ENCODE assay signal across 21 mouse cellular contexts in the genomic region with DNA sequence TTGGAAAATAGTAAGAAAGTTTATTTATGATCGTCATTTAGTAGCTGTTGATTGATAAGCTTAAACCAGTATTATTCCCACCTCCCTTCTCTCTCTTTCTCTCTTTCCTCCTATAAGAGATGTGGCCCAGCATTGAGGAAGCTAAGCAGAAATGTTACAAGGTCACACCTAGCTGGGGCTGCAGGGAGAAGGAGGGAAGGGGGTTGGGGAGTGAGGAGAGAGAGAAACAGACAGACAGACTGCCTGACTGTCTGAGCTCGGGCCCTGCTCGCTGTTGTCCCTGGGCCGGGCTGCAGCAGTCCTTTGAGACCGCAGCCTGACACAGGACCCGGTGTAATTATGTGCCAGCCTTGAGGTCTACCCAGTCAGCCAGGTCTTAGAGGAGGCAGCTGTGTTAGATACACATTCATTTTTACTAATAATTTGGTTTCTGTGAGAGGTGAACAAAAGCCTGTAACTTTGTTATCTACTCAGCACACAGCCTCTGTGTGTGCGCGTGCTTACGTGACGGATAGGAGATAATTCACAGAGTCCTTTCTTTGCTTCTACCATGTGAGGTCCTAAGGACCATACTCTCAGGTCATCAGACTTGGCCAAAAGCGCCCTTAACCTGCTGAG. TPM values are rescaled to one million over a fixed set of nuclear protein-coding genes. Genes with fewer than 3 reads are reported as not detected.
A peak's percentile ranks its signal among the peaks of the same experiment; 100 is the strongest.
DNase-seq lines count a peak whose midpoint lies in the region; ATAC-seq and TF ChIP-seq lines count a peak whose summit lies in the region.
"Had no signal": no experiment of that assay in that cellular context is flagged by ENCODE, and none has a peak within 500 bp of the region (broad histone marks: within the 10 kb centered on the region; RNA-seq: fewer than 3 reads in every experiment).

No protein-coding gene starts in this region.

- peak; percentile 79 for ATAC-seq in heart, embryonic 11.5 days (replicated peaks; ENCODE audit: insufficient number of reproducible peaks, low FRiP score, low TSS enrichment)
- ATAC-seq in G1E (ENCODE audit: extremely low read depth, insufficient number of reproducible peaks, low FRiP score, poor library complexity, severe bottlenecking), result peak; percentile 67
- peak; percentile 64; the same call in 1 of the 2 replicates for ATAC-seq in common myeloid progenitor, adult 5-6 weeks (replicated peaks; ENCODE audit: low read depth, poor library complexity, severe bottlenecking)
- peak; percentile 78 for ATAC-seq in liver, embryonic 14.5 days (ENCODE audit: insufficient read depth)
- no peak for ATAC-seq in frontal cortex, adult (ENCODE audit: low TSS enrichment)
- ATAC-seq: lung, postnatal 0 days had no signal

- peaks cover 20% of the 10 kb centered on the region for H3K4me1 ChIP-seq in heart, embryonic 11.5 days (ENCODE audit: control insufficient read depth, insufficient read depth, low read length)
- H3K4me1 ChIP-seq in G1E (ENCODE audit: insufficient read depth, low read depth, low read length), result peaks cover 77% of the 10 kb centered on the region
- H3K4me1 ChIP-seq in liver, embryonic 14.5 days (replicated peaks; ENCODE audit: control insufficient read depth in 2 of 2, insufficient read depth in 2 of 2, low read length in 1 of 2), result peaks cover 60 to 65% of the 10 kb centered on the region in 2 experiments
- H3K4me1 ChIP-seq: limb, embryonic 12.5 days; neural tube, embryonic 13.5 days had no signal

- H3K27ac ChIP-seq in heart, embryonic 11.5 days (ENCODE audit: low read depth, low read length), result peak overlapping the region; percentile 77
- H3K27ac ChIP-seq in liver, embryonic 14.5 days, result peak overlapping the region; percentile 94
- H3K27ac ChIP-seq: layer of hippocampus, adult 2 months; left cerebral cortex, adult 2 months; limb, embryonic 12.5 days; midbrain, embryonic 10.5 days; neural tube, embryonic 13.5 days had no signal

- no peaks in the 10 kb centered on the region for H3K27me3 ChIP-seq in heart, embryonic 11.5 days (ENCODE audit: control insufficient read depth, insufficient read depth, low read length)
- H3K27me3 ChIP-seq in G1E (ENCODE audit: insufficient read depth, low read length), result no peaks in the 10 kb centered on the region
- H3K27me3 ChIP-seq in liver, embryonic 14.5 days (ENCODE audit: control insufficient read depth, insufficient read depth, low read length), result no peaks in the 10 kb centered on the region
- H3K27me3 ChIP-seq: limb, embryonic 12.5 days; neural tube, embryonic 13.5 days had no signal

- DNase-seq in heart, adult 18-20 months, result no peak
- peak; percentile 52 for DNase-seq in G1E (ENCODE audit: low spot score)
- peak; percentile 69 to 78 (median 73) for DNase-seq in liver, embryonic 14.5 days (ENCODE audit: low read depth in 3 of 3, low spot score in 3 of 3)
- DNase-seq in cerebellum, postnatal 4 days (ENCODE audit: low spot score in 2 of 2), result no peak
- DNase-seq in lung, postnatal 36 days, result no peak
- DNase-seq: cerebellum, adult 9-11 months had no signal

- H3K4me2 ChIP-seq in heart, embryonic 11.5 days, result no peak overlapping the region; the same call in 1 of the 2 replicates
- H3K4me2 ChIP-seq in liver, embryonic 14.5 days (ENCODE audit: low read depth), result peak overlapping the region; percentile 71
- H3K4me2 ChIP-seq: limb, embryonic 12.5 days; neural tube, embryonic 13.5 days had no signal

- TF ChIP-seq EP300 in liver, embryonic 14.5 days (IDR thresholded peaks at IDR 0.05; ENCODE audit: low read depth), result peak; percentile 94

- 76% methylated on average over 11 of the region's 11 CpGs for WGBS in heart, embryonic 11.5 days (ENCODE audit: insufficient replicate concordance)
- WGBS in liver, embryonic 14.5 days (ENCODE audit: insufficient replicate concordance), result 16% methylated on average over 11 of the region's 11 CpGs

- H3K9me3 ChIP-seq in heart, embryonic 11.5 days (replicated peaks; ENCODE audit: control insufficient read depth, low read length), result no peaks in the 10 kb centered on the region
- H3K9me3 ChIP-seq in G1E (replicated peaks), result no peaks in the 10 kb centered on the region
- no peaks in the 10 kb centered on the region for H3K9me3 ChIP-seq in liver, embryonic 14.5 days (ENCODE audit: control insufficient read depth, low read length)
- H3K9me3 ChIP-seq: limb, embryonic 12.5 days; midbrain, embryonic 10.5 days; neural tube, embryonic 13.5 days had no signal

- no peak overlapping the region for H3K4me3 ChIP-seq in heart, embryonic 11.5 days (ENCODE audit: low read depth, low read length)
- peak overlapping the region; percentile 61; the same call in 1 of the 2 replicates for H3K4me3 ChIP-seq in G1E (ENCODE audit: low read depth, low read length)
- peak overlapping the region in 1 of 2 experiments; percentile 11; a peak in 2 of 4 replicates for H3K4me3 ChIP-seq in liver, embryonic 14.5 days (ENCODE audit: insufficient read depth in 1 of 2, low read depth in 2 of 2, low read length in 2 of 2)
- H3K4me3 ChIP-seq: layer of hippocampus, adult 2 months; left cerebral cortex, adult 2 months; limb, embryonic 12.5 days; midbrain, embryonic 10.5 days; neural tube, embryonic 13.5 days had no signal

- no peak for TF ChIP-seq CTCF in G1E (IDR thresholded peaks at IDR 0.05; ENCODE audit: low read depth, low read length)
- TF ChIP-seq CTCF in liver, embryonic 14.5 days (IDR thresholded peaks at IDR 0.05; ENCODE audit: low read depth), result no peak

- H3K36me3 ChIP-seq in heart, embryonic 11.5 days (ENCODE audit: control insufficient read depth, insufficient read depth, low read length), result peaks cover 21% of the 10 kb centered on the region
- peaks cover 78% of the 10 kb centered on the region for H3K36me3 ChIP-seq in G1E (replicated peaks)
- peaks cover 41% of the 10 kb centered on the region for H3K36me3 ChIP-seq in liver, embryonic 14.5 days (replicated peaks; ENCODE audit: control insufficient read depth, insufficient read depth, low read depth)

- H3K9ac ChIP-seq in heart, embryonic 11.5 days (ENCODE audit: low read depth, low read length), result no peak overlapping the region; the same call in 1 of the 2 replicates
- peak overlapping the region; percentile 60 for H3K9ac ChIP-seq in liver, embryonic 14.5 days (replicated peaks)
- H3K9ac ChIP-seq: limb, embryonic 12.5 days; neural tube, embryonic 13.5 days had no signal

RNA-seq across cellular contexts. Expression of gene Snx3, which starts 32.1 kb away (rescaled TPM):
- polyA plus RNA-seq in heart, embryonic 11.5 days (2014; fragmentation: Nextera tagmentation; extraction: Ambion mirVana), result 377 TPM in 2 replicates
- 100 to 1,000 TPM; 173 to 184 TPM for total RNA-seq in heart, adult 18-20 months (2021)
- total RNA-seq in G1E (2014; fragmentation: Nextera tagmentation), result 577 and 618 TPM in 2 replicates
- total RNA-seq in G1E (2017), result 250 and 278 TPM in 2 replicates
- 272 and 292 TPM in 2 replicates for polyA plus RNA-seq in G1E (2012)
- total RNA-seq in common myeloid progenitor, adult 5-6 weeks (2017), result 94.6 and 119 TPM in 2 replicates
- 183 and 186 TPM in 2 replicates for polyA plus RNA-seq in liver, embryonic 14.5 days (2012; rRNA removed)
- 208 and 230 TPM in 2 replicates for polyA plus RNA-seq in liver, embryonic 14.5 days (2014; fragmentation: Nextera tagmentation; extraction: Ambion mirVana)

RNA-seq across cellular contexts. Expression of gene Nr2e1, which starts 49.5 kb away (rescaled TPM):
- polyA plus RNA-seq in heart, embryonic 11.5 days (2014; fragmentation: Nextera tagmentation; extraction: Ambion mirVana), result 0.06 TPM in 1 of 2 replicates, not detected in the other
- not detected for total RNA-seq in heart, adult 18-20 months (2021)
- total RNA-seq in G1E (2014; fragmentation: Nextera tagmentation) (not detected in 2 replicates), G1E (2017) (0.06 TPM in 1 of 2 replicates, not detected in the other)
- not detected in 2 replicates for polyA plus RNA-seq in G1E (2012)
- total RNA-seq in common myeloid progenitor, adult 5-6 weeks (2017), result not detected in 2 replicates
- 0.06 TPM in 1 of 2 replicates, not detected in the other for polyA plus RNA-seq in liver, embryonic 14.5 days (2012; rRNA removed)
- polyA plus RNA-seq in liver, embryonic 14.5 days (2014; fragmentation: Nextera tagmentation; extraction: Ambion mirVana), result not detected in 2 replicates
- total RNA-seq: adrenal gland, adult 18-20 months; granulocyte monocyte progenitor cell, adult 5-6 weeks; heart, postnatal 25 days; monocyte, adult 5-6 weeks had no signal
- polyA plus RNA-seq: kidney, embryonic 14.5 days; limb, embryonic 12.5 days; lung, postnatal 0 days; neural tube, embryonic 13.5 days; thymus, postnatal 0 days had no signal

RNA-seq across cellular contexts. Expression of gene Ostm1, which starts 49.7 kb away (rescaled TPM):
- polyA plus RNA-seq in heart, embryonic 11.5 days (2014; fragmentation: Nextera tagmentation; extraction: Ambion mirVana), result 27.1 and 28.2 TPM in 2 replicates
- total RNA-seq in heart, adult 18-20 months (2021), result 10 to 100 TPM; 21.2 to 22.7 TPM
- total RNA-seq in G1E (2014; fragmentation: Nextera tagmentation), result 24.5 and 65.2 TPM in 2 replicates
- 58.3 and 60.5 TPM in 2 replicates for total RNA-seq in G1E (2017)
- polyA plus RNA-seq in G1E (2012), result 4.0 and 4.9 TPM in 2 replicates
- total RNA-seq in common myeloid progenitor, adult 5-6 weeks (2017), result 31.4 and 32.5 TPM in 2 replicates
- 6.2 and 7.0 TPM in 2 replicates for polyA plus RNA-seq in liver, embryonic 14.5 days (2012; rRNA removed)
- polyA plus RNA-seq in liver, embryonic 14.5 days (2014; fragmentation: Nextera tagmentation; extraction: Ambion mirVana), result 14.3 and 17.2 TPM in 2 replicates

RNA-seq across cellular contexts. Expression of gene Afg1l, which starts 55.6 kb away (rescaled TPM):
- 13.4 and 14.2 TPM in 2 replicates for polyA plus RNA-seq in heart, embryonic 11.5 days (2014; fragmentation: Nextera tagmentation; extraction: Ambion mirVana)
- 10 to 100 TPM; 31.8 to 32.7 TPM for total RNA-seq in heart, adult 18-20 months (2021)
- 8.8 and 9.2 TPM in 2 replicates for total RNA-seq in G1E (2014; fragmentation: Nextera tagmentation)
- total RNA-seq in G1E (2017), result 7.6 and 8.4 TPM in 2 replicates
- polyA plus RNA-seq in G1E (2012), result 3.7 and 4.6 TPM in 2 replicates
- total RNA-seq in common myeloid progenitor, adult 5-6 weeks (2017), result 4.9 and 5.5 TPM in 2 replicates
- polyA plus RNA-seq in liver, embryonic 14.5 days (2012; rRNA removed), result 1.2 and 1.8 TPM in 2 replicates
- 2.2 and 3.0 TPM in 2 replicates for polyA plus RNA-seq in liver, embryonic 14.5 days (2014; fragmentation: Nextera tagmentation; extraction: Ambion mirVana)

Comparison
In these comparisons a context has a peak if more than half of its experiments do, and no peak if none do; other contexts are left out.
1. DNase-seq: peak in G1E (single experiment) and liver, embryonic 14.5 days (3 of 3); none in heart, adult 18-20 months (0 of 2), cerebellum, postnatal 4 days (0 of 2) and lung, postnatal 36 days (single experiment).